Mouse (Mus musculus) 416B (cell line): ENCODE measurements around the gene Crygs.
"Not testable (repeated sequence)": the region's sequence is repeated elsewhere in the genome, so short reads cannot be mapped to it uniquely, and the experiment has no call there.

Experiments
- DNase-seq: peaks from one replicate; pipeline ENCODE4 v3.0.0; 2011; ENCODE audit warnings: low read depth

Gene Crygs

GRCm38 (mm10) chr16:22789908-22790367 lies 21.4 kb downstream of the Crygs start:
- DNase-seq: no peak

- DNase-seq: no peak
Measured at GRCm38 (mm10) chr16:22782686-22783085, 28.7 kb downstream of the Crygs start.

- no peak for DNase-seq
Measured at GRCm38 (mm10) chr16:22779228-22779835, 32.0 kb downstream of the Crygs start.

GRCm38 (mm10) chr16:22778296-22778695 lies 33.1 kb downstream of the Crygs start:
- not testable (repeated sequence) for DNase-seq

GRCm38 (mm10) chr16:22775471-22775985 lies 35.8 kb downstream of the Crygs start:
- DNase-seq: no peak

- DNase-seq: no peak
Measured at GRCm38 (mm10) chr16:22768661-22769060, 42.7 kb downstream of the Crygs start.

GRCm38 (mm10) chr16:22767405-22767804 lies 44.0 kb downstream of the Crygs start:
- peak; percentile 59 for DNase-seq

GRCm38 (mm10) chr16:22766738-22767211 lies 44.6 kb downstream of the Crygs start:
- no peak for DNase-seq

GRCm38 (mm10) chr16:22765531-22765930 lies 45.8 kb downstream of the Crygs start:
- DNase-seq: no peak
